Mouse (Mus musculus): ENCODE measurements around the gene Robo2.
"Not testable (repeated sequence)": the region's sequence is repeated elsewhere in the genome, so short reads cannot be mapped to it uniquely, and the experiment has no call there.

Robo2 gene

GRCm38 (mm10) chr16:74070628-74071027 is 341.0 kb downstream of the Robo2 start:
- no peak for DNase-seq (ENCODE audit: low spot score)

GRCm38 (mm10) chr16:74065958-74066357 is 345.7 kb downstream of the Robo2 start:
- no peak for DNase-seq (ENCODE audit: low spot score)

GRCm38 (mm10) chr16:74061951-74062350 is 349.7 kb downstream of the Robo2 start:
- no peak for DNase-seq (ENCODE audit: low spot score)

- no peak for DNase-seq (ENCODE audit: low spot score)
These were observed 350.1 kb downstream of the Robo2 start for GRCm38 (mm10) chr16:74061479-74061878.

GRCm38 (mm10) chr16:74056886-74057285 is 354.7 kb downstream of the Robo2 start:
- DNase-seq (ENCODE audit: low spot score) = no peak

GRCm38 (mm10) chr16:74056210-74056609 is 355.4 kb downstream of the Robo2 start:
- DNase-seq (ENCODE audit: low spot score) = no peak

GRCm38 (mm10) chr16:74055061-74055751 is 356.4 kb downstream of the Robo2 start:
- DNase-seq (ENCODE audit: low spot score) = peak; percentile 13

GRCm38 (mm10) chr16:74049467-74049866 is 362.2 kb downstream of the Robo2 start:
- DNase-seq (ENCODE audit: low spot score) = no peak

- no peak for DNase-seq (ENCODE audit: low spot score)
These were observed 362.6 kb downstream of the Robo2 start for GRCm38 (mm10) chr16:74048980-74049379.

GRCm38 (mm10) chr16:74047232-74047631 is 364.4 kb downstream of the Robo2 start:
- DNase-seq (ENCODE audit: low spot score) = no peak

- DNase-seq (ENCODE audit: low spot score) = not testable (repeated sequence)
These were observed 370.8 kb downstream of the Robo2 start for GRCm38 (mm10) chr16:74040797-74041196.

- no peak for DNase-seq (ENCODE audit: low spot score)
These were observed 383.8 kb downstream of the Robo2 start for GRCm38 (mm10) chr16:74027822-74028221.

GRCm38 (mm10) chr16:74022281-74022978 is 389.2 kb downstream of the Robo2 start:
- DNase-seq (ENCODE audit: low spot score) = no peak

- peak; percentile 38 for DNase-seq (ENCODE audit: low spot score)
These were observed 405.9 kb downstream of the Robo2 start for GRCm38 (mm10) chr16:74005767-74006166.

- no peak for DNase-seq (ENCODE audit: low spot score)
These were observed 410.3 kb downstream of the Robo2 start for GRCm38 (mm10) chr16:74001331-74001730.

- no peak for DNase-seq (ENCODE audit: low spot score)
These were observed 420.4 kb downstream of the Robo2 start for GRCm38 (mm10) chr16:73991212-73991611.

GRCm38 (mm10) chr16:73969573-73969972 is 442.1 kb downstream of the Robo2 start:
- DNase-seq (ENCODE audit: low spot score) = no peak

GRCm38 (mm10) chr16:73964366-73964926 is 447.2 kb downstream of the Robo2 start:
- no peak for DNase-seq (ENCODE audit: low spot score)

GRCm38 (mm10) chr16:73959479-73959970 is 452.1 kb downstream of the Robo2 start:
- no peak for DNase-seq (ENCODE audit: low spot score)

GRCm38 (mm10) chr16:73958524-73958846 is 453.1 kb downstream of the Robo2 start:
- no peak for DNase-seq (ENCODE audit: low spot score)

GRCm38 (mm10) chr16:73957675-73958523 is 453.7 kb downstream of the Robo2 start:
- no peak for DNase-seq (ENCODE audit: low spot score)

- DNase-seq (ENCODE audit: low spot score) = no peak
These were observed 465.5 kb downstream of the Robo2 start for GRCm38 (mm10) chr16:73946171-73946570.

Data from layer of hippocampus, adult 9-10 months (tissue).